Mouse (Mus musculus) hindbrain, embryonic 16.5 days (tissue): ENCODE results near the gene Gm10803. TPM values are rescaled to one million over a fixed set of nuclear protein-coding genes. Genes with fewer than 3 reads are reported as not detected.

Experiments used
- ATAC-seq: fragments of 200-750 bp; cut with Nextera tagmentation; 2 replicates; pipeline ENCODE4 v1.8.0; 2017; ENCODE audit warnings: moderate TSS enrichment, moderate library complexity
- H3K27ac ChIP-seq: fragments of 300-500 bp; sonication (generic); 2 replicates; pipeline ENCODE4 v1.5.1; 2014; ENCODE audit warnings: low read depth, mild to moderate bottlenecking, control low read depth, low read length, moderate library complexity
- H3K27me3 ChIP-seq: fragments of 300-500 bp; sonication (generic); replicated peaks from 2 replicates; pipeline ENCODE4 v1.6.1; 2014; ENCODE audit warnings: low read length; ENCODE audit not compliant: control insufficient read depth, insufficient read depth
- H3K36me3 ChIP-seq: fragments of 300-500 bp; sonication (generic); 2 replicates; pipeline ENCODE4 v1.6.1; 2014; ENCODE audit warnings: mild to moderate bottlenecking, low read length, moderate library complexity, mixed read lengths; ENCODE audit not compliant: control insufficient read depth, insufficient read depth
- H3K4me1 ChIP-seq: fragments of 300-500 bp; sonication (generic); 2 replicates; pipeline ENCODE4 v1.6.1; 2014; ENCODE audit warnings: low read depth, low read length; ENCODE audit not compliant: control insufficient read depth, insufficient read depth
- H3K4me2 ChIP-seq: fragments of 300-500 bp; sonication (generic); 2 replicates; pipeline ENCODE4 v1.6.1; 2014; ENCODE audit warnings: mild to moderate bottlenecking, low read length, control low read depth, moderate library complexity
- H3K4me3 ChIP-seq: fragments of 300-500 bp; sonication (generic); 2 replicates; pipeline ENCODE4 v1.5.1; 2014; ENCODE audit warnings: mild to moderate bottlenecking, low read length, control low read depth, moderate library complexity
- H3K9ac ChIP-seq: fragments of 300-500 bp; sonication (generic); 2 replicates; pipeline ENCODE4 v1.6.1; 2014; ENCODE audit warnings: low read depth, mild to moderate bottlenecking, control low read depth, low read length, moderate library complexity
- H3K9me3 ChIP-seq: fragments of 300-500 bp; sonication (generic); 2 replicates; pipeline ENCODE4 v1.6.1; 2014; ENCODE audit warnings: mild to moderate bottlenecking, low read length, moderate library complexity; ENCODE audit not compliant: control insufficient read depth
- WGBS: fragments of 180-500 bp; shearing (Covaris S2); extraction: QIAGEN DNeasy Blood & Tissue Kit; methylation state at CpG from one replicate; pipeline ENCODE4 v1.1.7; 2014; 5-methylcytosine and 5-hydroxymethylcytosine counted together
- polyA plus RNA-seq: library from polyadenylated mRNA; unstranded; fragments of >200 nt; fragmentation: Nextera tagmentation; extraction: Ambion mirVana; gene quantifications from 2 replicates; pipeline ENCODE4 v1.2.1, GENCODE M21; 2015

The Gm10803 gene
- polyA plus RNA-seq, 1 experiment from 2014 or later, result not detected

DNA sequence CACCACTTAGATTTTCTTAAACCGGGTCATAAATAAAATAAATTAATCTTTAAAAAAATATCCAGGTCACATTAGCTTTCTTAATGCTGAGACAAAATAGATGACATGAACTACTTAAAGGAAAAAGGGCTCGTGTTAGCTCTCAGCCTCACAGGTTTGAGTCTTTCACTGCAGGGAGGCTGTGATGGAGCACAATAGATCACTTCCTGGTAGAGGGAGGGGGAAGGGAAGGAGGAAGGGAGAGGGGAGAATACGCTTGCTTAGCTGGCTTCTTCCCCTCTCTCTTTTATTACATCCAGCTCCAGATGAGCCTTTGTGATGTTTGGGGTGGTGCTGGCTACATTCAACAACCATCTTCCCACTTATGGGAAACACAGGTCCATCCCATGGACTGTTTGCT lies 20.9 kb downstream of the Gm10803 start:
- H3K27ac ChIP-seq, result no peak overlapping the region
- H3K4me1 ChIP-seq, result no peaks in the 10 kb centered on the region
- H3K9me3 ChIP-seq, result no peaks in the 10 kb centered on the region
- no peak for ATAC-seq
- H3K36me3 ChIP-seq, result no peaks in the 10 kb centered on the region
- H3K27me3 ChIP-seq, result no peaks in the 10 kb centered on the region
- no peak overlapping the region for H3K4me2 ChIP-seq
- no peak overlapping the region for H3K9ac ChIP-seq
- H3K4me3 ChIP-seq, result no peak overlapping the region
- WGBS, result 41% methylated on average over 3 of the region's 3 CpGs

DNA sequence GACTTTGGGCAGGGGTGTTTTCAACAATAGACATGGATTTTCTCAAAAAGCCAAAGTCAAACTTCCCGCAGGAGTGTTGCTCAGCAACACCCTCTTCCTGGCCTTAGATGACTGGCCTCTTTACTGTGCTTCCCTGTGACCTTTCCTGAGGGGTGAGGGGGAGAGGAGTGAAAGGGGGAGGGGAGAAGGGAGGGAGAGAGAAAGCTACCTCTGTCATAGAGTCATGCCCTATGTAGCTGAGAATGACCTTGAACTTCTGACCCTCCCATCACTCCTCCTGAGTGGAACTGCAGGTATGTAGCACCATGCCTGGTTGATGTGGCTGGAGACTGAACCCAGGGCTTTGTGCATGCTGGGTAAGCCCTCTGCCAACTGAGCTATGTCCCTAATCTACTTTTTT lies 25.5 kb downstream of the Gm10803 start:
- 50% methylated on average over 1 of the region's 1 CpGs for WGBS
- no peaks in the 10 kb centered on the region for H3K4me1 ChIP-seq
- no peak overlapping the region for H3K4me3 ChIP-seq
- H3K36me3 ChIP-seq, result no peaks in the 10 kb centered on the region
- H3K9ac ChIP-seq, result no peak overlapping the region
- no peak overlapping the region for H3K4me2 ChIP-seq
- no peaks in the 10 kb centered on the region for H3K9me3 ChIP-seq
- H3K27ac ChIP-seq, result no peak overlapping the region
- H3K27me3 ChIP-seq, result no peaks in the 10 kb centered on the region
- no peak for ATAC-seq

DNA sequence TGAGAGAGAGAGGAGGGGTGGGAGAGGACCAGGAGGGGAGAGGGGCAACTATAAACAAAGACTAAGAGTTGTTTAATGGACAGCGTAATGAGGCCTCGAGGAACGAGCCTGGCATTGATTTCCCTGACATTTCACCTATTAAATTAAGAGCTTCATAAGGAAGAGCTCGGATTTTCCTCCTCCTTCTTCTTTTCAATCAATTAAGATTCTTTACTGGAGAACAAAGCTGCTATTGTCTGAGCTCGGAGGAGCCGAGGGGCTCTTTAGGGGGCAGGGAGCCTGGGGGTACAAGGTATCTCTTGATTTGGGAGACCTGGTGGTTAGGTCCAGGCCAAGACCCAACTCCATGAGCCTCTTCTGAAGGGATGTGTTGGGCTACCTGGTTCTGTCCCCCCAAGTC lies 27.1 kb downstream of the Gm10803 start:
- H3K9ac ChIP-seq, result no peak overlapping the region
- ATAC-seq, result no peak
- WGBS, result 20% methylated on average over 6 of the region's 6 CpGs

DNA sequence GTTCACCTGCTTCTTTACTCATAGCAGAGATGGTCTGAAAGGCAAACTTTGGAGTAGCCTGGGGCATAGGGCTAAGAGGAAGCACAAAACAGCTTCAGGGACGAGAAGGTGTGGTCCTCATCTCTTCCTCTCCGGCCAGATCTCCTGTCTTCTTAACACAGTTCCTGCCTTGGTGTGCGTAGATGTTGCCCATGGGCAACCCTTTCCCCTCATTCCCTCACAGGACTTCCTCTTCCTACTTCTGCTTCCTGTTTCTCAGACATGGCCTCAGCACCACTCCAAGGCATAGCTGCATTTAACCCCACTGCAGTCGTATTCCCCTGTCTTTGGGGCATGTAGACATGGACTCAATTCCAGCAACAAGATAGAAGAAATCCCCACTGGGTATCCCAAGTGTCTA lies 29.5 kb downstream of the Gm10803 start:
- Histone ChIP-seq H3K27me3 (no peaks in the 10 kb centered on the region), H3K4me1 (no peaks in the 10 kb centered on the region), H3K4me3 (no peak overlapping the region), H3K36me3 (no peaks in the 10 kb centered on the region), H3K9ac (no peak overlapping the region), H3K4me2 (no peak overlapping the region), H3K9me3 (no peaks in the 10 kb centered on the region), H3K27ac (no peak overlapping the region)
- 82% methylated on average over 4 of the region's 4 CpGs for WGBS
- no peak for ATAC-seq

More for the DNA sequence above, 27.1 kb downstream of the Gm10803 start:
- Histone ChIP-seq H3K4me1 (no peaks in the 10 kb centered on the region), H3K4me3 (no peak overlapping the region), H3K27ac (no peak overlapping the region), H3K36me3 (no peaks in the 10 kb centered on the region), H3K27me3 (no peaks in the 10 kb centered on the region), H3K4me2 (no peak overlapping the region), H3K9me3 (no peaks in the 10 kb centered on the region)

DNA sequence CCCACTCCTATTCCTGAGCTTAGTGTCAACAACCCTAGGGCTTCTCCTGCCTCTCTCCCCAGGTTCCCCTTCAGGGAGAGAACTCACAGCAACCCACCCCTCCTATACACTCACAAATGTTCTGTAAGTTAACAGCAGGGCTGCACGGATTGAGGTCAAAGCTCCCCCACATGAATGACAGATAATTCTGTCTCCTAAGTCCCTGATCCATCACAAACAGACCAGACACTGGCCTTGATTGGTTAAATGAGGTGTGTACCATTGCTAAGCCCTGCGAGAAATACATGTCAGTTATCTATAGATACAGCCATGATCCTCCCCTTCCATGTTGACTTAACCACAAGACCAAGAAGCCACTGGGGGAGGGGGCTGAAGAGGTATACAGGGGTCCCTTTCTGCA lies 31.3 kb downstream of the Gm10803 start:
- no peak overlapping the region for H3K4me2 ChIP-seq
- no peak overlapping the region for H3K9ac ChIP-seq
- no peaks in the 10 kb centered on the region for H3K27me3 ChIP-seq
- no peaks in the 10 kb centered on the region for H3K36me3 ChIP-seq
- no peak for ATAC-seq
- H3K4me3 ChIP-seq, result no peak overlapping the region
- H3K4me1 ChIP-seq, result no peaks in the 10 kb centered on the region
- H3K9me3 ChIP-seq, result no peaks in the 10 kb centered on the region
- no peak overlapping the region for H3K27ac ChIP-seq
- 48% methylated on average over 2 of the region's 2 CpGs for WGBS

DNA sequence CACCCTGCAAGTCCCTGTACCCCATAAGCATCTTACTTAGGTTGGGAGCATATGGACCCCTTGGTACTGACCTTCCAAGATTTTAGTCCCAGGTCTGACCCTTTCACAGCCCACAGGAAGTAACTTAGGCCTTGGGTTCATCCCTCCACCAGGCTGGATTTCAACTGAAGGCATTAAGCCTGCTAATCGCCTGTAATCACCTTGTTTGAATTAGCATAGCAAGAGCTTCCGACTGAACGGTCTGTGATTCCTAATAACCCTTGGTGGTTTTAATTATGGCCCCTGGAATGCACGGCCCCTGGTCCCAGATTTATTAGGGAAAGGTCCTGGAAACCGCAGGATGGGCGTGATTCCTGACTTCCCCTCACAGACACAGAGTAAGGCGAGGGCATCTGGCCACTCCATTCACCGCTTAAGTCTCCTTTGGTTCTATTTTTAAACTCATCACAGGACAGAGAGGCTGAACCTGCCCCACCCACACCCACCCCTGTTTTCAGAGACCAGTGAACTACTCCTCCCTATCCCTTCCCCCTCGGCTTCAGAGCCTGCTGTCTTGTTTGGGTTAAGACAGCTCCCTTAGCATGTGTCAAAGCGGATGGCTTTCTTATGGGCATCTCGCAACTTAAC lies 31.9 kb downstream of the Gm10803 start:
- Histone ChIP-seq H3K36me3 (no peaks in the 10 kb centered on the region), H3K9me3 (no peaks in the 10 kb centered on the region), H3K4me1 (no peaks in the 10 kb centered on the region), H3K27ac (no peak overlapping the region), H3K27me3 (no peaks in the 10 kb centered on the region), H3K4me2 (no peak overlapping the region), H3K4me3 (no peak overlapping the region), H3K9ac (no peak overlapping the region)
- 0 out of 2 replicates have a peak, but pooled peaks have one; percentile 24 for ATAC-seq
- WGBS, result 48% methylated on average over 11 of the region's 11 CpGs

DNA sequence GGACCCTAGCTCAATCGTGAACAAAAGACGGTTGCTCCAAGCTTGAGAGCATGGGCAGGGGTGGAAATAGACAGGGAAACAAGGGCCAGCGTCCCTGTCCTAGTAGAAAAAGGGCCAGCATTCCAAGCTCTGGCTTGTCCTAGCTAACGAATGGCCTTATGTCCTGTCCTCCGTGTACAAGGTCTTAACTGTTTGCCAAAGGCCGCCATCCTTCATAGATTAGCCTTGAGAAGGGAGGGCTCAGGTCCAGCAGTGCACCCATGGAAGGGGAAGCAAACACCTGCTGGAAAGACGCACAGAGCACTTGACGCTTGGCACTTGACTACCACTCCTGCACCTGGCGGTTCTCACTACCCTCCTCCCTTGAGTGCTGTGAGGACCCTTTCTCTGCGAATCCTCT lies 32.8 kb downstream of the Gm10803 start:
- Histone ChIP-seq H3K4me2 (no peak overlapping the region), H3K27ac (no peak overlapping the region), H3K9ac (no peak overlapping the region), H3K27me3 (no peaks in the 10 kb centered on the region), H3K9me3 (no peaks in the 10 kb centered on the region), H3K4me1 (no peaks in the 10 kb centered on the region; the same call in 1 of the 2 replicates), H3K36me3 (no peaks in the 10 kb centered on the region), H3K4me3 (no peak overlapping the region)
- no peak for ATAC-seq
- WGBS, result 89% methylated on average over 10 of the region's 10 CpGs

DNA sequence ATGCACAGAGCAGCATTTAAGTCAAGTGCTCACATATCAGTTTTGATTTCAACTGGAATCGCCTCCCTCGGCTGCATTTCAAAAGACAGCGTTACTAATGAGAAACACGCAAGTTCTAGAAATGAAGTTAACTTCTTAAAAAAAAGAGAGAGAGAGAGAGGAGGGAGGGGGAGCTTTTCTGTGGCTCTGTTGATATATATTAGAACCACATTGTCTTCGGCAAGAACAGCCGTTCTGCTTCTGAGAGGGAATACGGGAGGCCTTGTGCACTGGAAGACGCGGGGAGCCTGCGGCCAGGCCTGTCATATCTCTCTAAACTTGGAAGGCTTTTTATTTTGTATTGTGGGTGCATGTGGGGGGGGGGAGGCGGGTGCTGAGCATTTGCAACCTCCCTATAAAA lies 36.8 kb downstream of the Gm10803 start:
- no peak for ATAC-seq
- WGBS, result 81% methylated on average over 11 of the region's 11 CpGs

DNA sequence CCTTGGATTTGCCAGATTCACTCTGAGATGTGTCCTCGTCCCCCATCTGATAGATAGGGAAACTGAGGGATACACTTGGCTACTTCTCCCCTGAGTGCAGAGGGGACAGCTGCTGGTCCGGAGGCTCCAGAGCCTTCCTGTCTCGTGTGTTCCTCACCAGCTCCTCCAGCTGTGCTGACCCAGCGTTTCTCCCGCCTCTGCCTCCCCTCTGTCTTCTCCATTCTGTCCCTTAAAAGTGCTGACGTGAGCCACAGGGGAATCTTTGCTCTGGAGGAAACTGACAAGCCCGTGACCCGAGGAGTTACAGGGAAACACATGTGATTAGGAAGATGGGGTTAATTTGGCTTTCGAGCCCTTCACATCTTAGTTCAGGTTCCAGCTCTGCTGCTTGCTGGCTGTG lies 39.4 kb downstream of the Gm10803 start:
- Histone ChIP-seq H3K27me3 (no peaks in the 10 kb centered on the region), H3K9me3 (no peaks in the 10 kb centered on the region), H3K4me3 (no peak overlapping the region), H3K4me2 (no peak overlapping the region), H3K27ac (no peak overlapping the region), H3K4me1 (no peaks in the 10 kb centered on the region; the same call in 1 of the 2 replicates), H3K9ac (no peak overlapping the region), H3K36me3 (no peaks in the 10 kb centered on the region)
- ATAC-seq, result no peak
- 64% methylated on average over 9 of the region's 9 CpGs for WGBS

More for the DNA sequence above, 36.8 kb downstream of the Gm10803 start:
- H3K27ac ChIP-seq, result no peak overlapping the region
- H3K27me3 ChIP-seq, result no peaks in the 10 kb centered on the region
- H3K4me3 ChIP-seq, result no peak overlapping the region
- no peaks in the 10 kb centered on the region for H3K36me3 ChIP-seq
- H3K9me3 ChIP-seq, result no peaks in the 10 kb centered on the region
- H3K4me1 ChIP-seq, result no peaks in the 10 kb centered on the region; the same call in 1 of the 2 replicates
- H3K9ac ChIP-seq, result no peak overlapping the region
- H3K4me2 ChIP-seq, result no peak overlapping the region
